Mouse (Mus musculus) left cerebral cortex, postnatal 4 days (tissue): ENCODE results near the gene Il21r. TPM values are rescaled to one million over a fixed set of nuclear protein-coding genes. Genes with fewer than 3 reads are reported as not detected.

ENCODE experiments used
- DNase-seq: peaks from one replicate; pipeline ENCODE4 v3.0.0-alpha.2; 2022
- intact Hi-C: fragments of 180-260 bp; cut with DNase I; formaldehyde crosslinking; loops from one replicate; pipeline ENCODE4 v1.15.1; 2025
- total RNA-seq, 2 experiments: library from RNA; stranded (reverse); gene quantifications; 2 replicates each; pipeline ENCODE4 v1.2.3; 2021

Gene Il21r
- total RNA-seq, 2 experiments from 2014 or later: 0.54 to 0.66 TPM

DNA sequence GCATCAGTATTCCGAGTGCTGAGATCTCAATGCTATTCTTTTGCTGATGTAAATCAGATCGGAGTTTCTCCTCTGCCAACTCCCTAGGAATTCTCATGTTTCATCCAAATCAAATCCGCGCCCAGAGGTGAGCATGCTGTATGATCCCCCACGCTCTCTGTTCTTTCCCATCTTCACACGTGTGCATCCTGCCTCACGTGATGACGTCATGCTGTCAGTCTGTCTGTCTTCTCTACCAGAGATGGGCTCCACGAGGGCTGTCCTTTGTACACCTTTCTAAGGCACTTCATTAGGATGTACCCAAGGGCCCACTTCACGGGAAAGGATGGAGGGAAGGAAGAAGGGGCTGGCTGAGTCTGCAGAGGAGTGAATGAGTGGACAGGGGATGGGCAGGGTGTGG is 3.1 kb upstream of the Il21r start:
- DNase-seq: no peak
- intact Hi-C loops: no loop called here

DNA sequence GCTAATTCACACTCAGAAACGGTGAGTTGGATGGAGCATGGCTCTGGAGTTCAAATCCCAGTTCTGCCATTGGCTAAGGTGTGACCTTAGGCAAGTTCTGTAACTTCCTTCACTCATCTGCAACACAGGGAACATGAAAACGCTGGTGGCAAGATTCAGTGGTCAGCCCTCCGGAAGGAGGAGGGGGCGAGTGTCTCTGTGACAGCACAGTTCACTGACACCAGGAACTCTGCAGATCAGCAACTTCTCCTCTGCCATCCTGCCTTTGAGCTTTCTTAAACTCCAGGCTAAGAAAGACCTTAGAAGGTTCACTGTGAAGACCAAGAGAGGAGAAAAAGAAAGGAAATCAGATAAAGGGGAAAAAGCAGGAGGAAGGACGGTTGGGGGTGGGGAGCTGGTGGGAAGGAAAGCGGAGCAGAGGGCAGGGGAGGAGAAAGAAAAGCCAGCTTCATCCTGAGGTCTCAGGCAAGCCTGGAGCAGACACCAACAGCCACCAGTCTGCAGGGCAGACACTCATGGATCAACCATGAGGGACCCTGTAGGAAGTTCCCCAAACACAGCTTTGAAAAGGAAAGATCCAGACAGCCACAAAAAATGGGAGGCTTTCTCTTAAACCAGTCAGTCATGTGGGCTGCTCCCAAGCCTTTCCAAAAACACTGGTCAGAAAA is 2.5 kb upstream of the Il21r start:
- DNase-seq: no peak
- intact Hi-C loops: no loop called here

DNA sequence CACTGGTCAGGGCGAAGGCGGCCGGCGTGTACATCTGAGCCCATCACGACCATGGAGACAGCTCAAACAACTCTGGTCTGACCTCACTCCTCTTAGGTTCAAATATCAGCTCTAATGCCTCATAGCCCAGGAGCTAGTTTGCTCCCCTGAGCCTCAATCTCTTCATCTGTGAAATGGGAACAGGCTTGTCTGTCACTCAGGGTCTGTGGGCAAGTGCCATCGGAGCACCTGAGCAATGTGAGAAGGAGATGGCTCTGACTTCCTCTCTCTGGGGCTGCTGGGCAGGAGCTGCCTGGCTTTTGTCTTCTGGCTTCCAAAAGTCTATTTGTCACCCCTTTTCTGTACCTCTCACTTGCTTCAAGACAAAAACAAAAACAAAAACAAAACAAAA is 2.0 kb upstream of the Il21r start:
- intact Hi-C loops: no loop called here

DNA sequence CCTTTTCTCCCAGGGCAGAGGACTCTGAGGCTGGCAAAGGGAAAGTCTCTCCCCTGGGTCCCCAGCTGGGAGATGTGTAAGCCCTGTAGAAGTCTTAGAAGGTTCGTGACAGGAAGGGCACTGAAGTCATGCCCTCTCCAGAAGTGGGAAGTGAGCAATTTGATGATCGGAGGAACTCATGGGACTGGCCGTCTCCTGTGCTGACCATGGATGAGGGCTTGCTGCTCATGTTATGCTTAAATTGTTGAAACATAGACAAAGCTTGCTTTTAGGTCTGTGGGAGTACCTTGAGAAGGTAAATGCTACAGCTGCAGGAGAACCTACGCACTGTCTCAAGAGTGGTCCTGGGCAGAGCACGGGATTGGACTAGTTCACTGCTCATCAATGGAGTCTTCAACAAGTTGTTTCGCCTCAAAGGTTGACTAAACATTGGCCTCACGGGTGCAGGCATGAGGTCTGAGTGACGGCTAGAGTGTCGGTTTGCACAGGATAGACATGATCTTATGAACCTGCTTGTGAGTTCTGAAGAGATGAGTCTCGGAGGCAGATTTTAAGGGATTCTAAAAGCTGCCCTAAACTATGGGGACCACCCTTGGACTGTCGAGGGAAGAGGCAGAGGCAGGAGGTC is 1.3 kb upstream of the Il21r start:
- no peak for DNase-seq
- intact Hi-C loops: no loop called here

More for the DNA sequence above, 2.0 kb upstream of the Il21r start:
- DNase-seq: no peak

DNA sequence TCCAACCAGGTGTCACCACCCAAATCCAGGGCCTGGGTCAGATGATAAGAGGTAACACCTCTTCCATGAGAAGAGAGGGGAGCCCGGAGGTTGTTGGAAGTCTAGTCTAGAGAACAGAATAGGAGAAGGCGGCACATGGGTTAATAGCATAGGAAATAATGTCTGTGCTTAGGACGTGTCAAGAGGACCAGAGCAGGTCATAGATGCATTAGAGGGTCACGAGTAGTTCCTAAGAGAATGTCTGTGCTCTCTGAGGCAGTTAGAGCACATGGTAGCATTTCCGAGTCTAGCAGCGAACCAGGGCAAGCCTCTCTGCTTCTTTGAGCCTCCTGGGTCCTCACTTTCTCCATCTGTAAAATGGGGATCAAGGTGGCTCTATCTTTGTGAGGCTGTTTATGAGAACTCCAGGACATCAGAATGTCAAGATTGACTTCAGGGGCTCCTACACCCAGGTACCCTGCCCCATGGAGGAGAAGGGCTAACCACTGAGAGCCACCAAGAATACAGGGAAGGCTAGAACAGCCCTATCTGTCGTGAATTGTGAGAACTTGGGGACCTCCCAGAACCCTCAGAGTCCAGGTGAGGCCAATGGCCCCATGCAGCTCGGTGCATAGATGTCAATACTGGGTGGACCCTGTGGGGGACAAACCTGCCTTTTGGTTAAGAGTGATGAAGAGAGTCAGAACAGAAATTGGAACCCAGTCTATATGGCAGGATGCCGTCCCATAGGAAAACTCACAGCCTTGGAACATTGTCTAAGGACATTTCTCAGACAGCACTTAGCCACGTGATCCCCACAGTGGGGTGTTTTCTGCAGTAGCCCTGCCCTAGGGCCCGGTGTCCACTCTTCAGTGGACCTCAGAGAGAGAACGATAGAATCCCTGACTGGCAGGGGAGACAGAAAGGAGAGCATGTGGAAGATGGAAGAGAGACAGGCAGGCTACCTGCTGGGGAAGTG is 1.4 kb downstream of the Il21r start:
- intact Hi-C loops: no loop called here
- no peak for DNase-seq

DNA sequence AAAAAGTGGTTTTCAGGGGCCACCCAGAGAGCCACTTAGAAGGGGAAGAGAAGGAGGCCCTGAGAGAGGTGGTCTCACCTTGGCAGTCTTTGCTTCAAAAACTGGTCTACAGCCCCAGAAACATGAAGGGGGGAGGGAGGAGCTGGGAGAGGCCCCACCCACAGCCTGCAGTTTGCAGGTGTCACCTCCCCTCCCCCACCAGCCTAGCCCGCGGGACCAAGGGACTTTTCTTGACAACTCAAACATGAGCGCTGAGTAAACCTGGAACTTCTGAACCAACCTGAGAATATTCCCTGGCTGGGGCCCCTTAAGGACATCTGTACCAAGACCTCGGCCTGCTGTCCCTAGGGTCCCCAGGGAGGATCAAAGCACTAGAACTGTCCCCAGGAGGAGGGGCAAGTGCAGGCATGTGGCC is 2.5 kb downstream of the Il21r start:
- DNase-seq: no peak
- intact Hi-C loops: no loop called here

DNA sequence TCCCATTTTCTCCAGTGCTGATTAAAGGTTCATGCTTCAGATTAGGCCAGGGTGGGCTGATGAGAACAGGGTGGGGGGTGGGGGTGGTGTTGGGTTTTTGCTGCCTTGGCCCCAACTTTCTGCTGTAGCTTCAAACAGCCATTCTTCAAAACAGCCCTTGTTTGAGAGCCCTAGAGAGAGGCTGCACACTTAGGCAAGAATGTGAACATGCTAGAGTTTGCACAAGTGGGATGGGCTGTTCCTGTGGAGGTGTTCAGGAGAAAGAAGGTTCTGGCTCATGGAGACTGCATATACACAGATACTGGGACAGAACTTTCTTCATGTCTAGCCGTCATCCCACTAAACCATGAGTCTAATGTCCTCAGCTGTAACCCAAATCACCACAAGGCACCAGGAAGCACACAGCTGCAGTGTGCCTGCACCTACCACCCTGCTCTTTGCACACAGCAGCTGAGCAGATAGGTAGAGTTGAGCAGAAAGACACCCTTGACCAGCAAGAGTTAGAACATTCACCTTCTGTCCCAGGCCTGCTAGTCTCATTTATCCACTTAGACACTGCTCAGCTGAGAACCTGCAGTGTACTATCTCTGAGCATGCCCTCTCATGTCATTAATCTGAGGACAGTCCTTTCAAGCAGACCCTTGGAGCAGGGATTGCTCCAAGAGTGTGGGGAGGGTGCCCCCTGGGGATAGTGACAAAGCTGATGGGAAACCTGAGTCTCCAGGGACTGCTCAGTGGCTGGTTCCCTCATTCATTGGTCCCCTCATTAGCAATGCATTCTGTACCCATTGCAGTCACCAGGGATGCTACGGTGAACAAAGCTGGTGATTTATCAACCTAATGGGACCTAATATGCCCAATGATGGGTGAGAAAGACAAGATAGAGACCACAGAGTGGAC is 3.3 kb downstream of the Il21r start:
- no peak for DNase-seq
- intact Hi-C loops: no loop called here

DNA sequence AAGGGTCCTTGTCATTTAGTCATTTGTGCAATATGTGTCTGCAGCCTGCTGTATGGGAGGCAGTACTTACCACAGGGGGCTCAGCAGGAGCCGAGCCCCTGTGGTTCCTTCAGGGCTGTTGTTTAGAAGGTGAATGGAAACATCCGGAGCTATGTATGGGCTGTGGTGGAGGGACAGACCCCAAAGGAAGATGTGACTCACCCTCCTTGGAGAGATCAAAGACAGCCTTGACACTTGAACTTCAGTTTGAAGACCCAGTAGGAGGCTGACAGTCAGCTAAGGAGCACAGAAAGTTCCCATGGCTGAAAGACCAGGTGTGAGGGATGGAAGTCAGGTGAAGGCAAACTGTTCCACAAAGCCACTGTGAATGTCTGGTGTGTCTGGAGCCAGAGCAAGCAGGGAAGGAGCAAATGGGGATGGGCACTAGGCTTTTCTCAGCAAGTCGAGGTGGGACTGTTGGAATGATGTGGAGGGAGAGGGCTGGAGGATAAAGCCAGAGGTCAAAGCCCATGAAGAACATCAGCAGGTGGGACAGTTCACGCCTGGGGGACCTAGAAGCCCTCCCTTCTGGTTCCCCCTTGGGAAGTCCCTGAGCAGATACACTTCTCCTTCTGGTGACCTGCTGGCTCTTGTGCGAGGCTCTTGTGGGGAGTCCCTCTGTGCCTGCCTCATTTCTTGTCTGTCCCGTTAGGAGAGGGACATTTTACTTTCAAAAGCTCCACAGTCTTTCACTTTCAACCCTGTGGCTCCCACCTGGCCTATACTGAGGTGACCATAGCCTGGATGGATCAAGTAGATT is 4.4 kb downstream of the Il21r start:
- no peak for DNase-seq
- intact Hi-C loops: no loop called here

DNA sequence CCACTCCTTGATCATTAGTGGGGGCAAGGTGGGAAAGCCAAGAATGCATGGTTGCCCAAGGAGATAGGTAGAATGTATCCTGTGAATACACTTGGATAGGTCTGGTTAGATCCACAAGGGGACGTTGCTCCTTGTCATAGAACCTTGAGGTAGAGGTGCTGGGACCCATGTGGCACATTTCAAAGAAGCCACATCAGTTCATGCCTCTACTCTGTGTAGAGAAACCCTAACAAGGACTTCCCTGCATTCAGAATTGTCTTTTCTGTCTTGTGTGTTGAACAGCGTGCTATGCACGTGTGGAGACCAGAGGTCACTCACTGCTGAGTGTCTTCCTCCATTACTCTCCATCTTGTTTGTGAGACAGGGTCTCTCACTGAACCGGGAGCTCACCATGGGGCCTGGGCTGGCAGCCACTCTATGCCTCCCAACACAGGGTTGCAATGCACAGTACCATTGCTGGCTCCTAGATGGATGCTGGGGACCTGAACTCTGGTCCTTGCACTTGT is 5.0 kb downstream of the Il21r start:
- intact Hi-C loops: no loop called here
- no peak for DNase-seq

DNA sequence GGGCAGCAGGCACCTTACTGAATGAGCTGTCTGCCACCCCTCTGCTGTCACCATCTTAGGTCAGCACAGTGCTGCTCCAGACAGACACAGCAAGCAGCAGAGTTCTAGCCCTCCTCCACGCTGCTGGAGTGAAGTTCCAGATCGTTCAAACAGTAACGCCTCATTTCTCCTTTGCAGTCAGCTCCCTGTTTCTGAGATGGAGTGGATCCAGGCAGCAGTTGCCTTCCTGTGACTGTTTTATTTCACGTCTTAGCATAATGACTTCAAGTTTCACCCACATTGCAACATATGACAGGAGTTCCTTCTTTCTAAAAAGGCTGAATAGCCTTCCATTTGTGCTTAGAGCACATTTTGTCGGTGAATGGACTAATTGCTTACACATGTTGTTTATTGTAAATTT is 10.3 kb downstream of the Il21r start:
- intact Hi-C loops: no loop called here
- no peak for DNase-seq

DNA sequence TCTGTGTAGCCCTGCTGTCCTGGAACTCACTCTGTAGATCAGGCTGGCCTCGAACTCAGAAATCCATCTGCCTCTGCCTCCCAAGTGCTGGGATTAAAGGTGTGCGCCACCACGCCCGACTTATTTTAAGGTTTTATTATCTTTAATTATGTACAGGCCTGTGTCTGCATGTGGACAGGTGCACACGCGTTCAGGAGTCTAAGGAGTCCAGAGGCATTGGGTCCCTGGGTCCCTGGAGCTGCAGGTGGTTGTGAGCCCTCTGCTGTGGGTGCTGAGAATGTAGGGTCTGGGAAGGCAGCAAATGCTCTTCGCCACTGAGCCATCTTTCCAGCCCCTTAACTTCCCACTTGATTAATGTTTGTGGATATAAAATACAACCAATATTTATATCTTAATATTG is 12.2 kb downstream of the Il21r start:
- no peak for DNase-seq
- intact Hi-C loops: no loop called here

DNA sequence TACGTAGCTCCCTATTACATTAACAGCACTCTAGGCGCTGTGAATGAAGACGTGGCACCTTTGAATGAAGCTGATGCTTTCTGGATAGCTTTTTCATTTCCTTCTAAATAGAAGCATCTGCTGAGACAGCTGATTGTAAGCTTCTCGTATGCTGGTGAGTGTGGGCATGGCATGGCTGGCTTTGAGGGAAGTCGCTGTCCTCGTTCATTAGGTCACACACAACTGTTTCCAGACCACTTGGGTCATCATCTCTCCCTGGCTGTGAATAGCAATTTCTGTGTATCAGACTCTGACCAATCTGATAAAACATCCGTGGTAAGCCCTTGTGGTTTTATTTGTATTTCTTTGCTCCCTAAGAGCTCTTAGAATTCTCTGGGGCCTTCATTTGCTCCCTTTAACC is 14.8 kb downstream of the Il21r start:
- no peak for DNase-seq
- intact Hi-C loops: no loop called here

DNA sequence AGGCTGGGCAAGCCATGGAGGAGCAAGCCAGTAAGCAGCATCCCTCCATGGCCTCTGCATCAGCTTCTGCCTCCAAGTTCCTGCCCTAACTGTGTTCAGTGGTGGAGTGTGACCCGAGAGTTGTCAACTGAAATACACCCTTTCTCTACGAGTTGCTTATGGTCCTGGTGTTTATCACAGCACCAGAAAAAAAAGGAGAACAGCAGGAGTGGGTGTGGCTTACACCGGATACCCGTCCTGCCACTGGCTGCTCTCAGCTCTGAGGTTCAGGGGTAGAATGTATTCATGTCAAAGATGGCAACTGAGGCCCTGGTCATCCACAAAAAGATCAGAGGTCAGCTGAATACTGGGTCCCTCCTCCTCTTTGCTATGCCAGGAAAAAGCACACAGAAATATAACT is 16.8 kb downstream of the Il21r start:
- no peak for DNase-seq
- intact Hi-C loops: no loop called here

DNA sequence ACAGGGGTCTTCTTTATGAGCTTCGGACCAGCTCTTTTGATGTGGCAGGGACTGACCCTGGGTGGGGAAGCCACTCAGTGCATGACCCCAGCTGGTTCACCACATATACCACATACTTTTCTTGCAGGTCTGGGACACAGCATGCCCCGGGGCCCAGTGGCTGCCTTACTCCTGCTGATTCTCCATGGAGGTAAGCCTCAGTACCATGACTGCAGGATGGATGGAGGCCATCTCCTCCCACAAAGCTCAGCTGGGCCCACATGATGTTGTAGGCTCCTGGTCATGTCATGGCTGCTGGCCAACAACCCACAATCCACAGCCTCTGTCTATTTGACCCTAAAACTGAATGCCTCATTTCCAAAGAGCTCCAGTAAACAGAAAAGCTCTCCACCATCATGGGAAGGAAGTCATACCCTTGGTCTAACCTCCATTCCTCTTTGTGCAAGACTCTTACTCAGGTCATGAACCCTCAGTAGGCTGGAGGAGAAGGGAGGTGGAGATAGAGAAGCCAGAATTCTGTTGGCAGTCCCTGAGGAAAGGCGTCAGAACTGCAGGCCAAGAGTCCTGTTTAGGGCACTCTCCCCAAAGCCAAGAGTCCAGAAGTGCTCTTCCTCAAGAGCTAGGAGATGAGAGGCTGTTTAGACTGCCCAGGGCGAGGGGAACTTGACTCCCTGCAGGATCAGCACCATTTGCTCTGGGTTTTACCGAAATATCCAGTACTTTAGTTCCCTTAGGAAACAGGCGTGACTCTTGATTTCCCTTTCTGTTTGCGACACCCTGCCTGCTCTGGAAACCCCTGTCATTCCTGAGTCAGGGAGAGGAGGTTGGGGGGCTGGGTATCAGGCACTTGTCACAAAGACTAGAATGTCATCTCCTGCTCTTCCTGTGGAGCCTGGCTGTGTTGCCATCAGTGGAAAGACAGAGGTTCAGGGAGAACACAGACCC is 19.8 kb downstream of the Il21r start:
- no peak for DNase-seq
- intact Hi-C loops: no loop called here

DNA sequence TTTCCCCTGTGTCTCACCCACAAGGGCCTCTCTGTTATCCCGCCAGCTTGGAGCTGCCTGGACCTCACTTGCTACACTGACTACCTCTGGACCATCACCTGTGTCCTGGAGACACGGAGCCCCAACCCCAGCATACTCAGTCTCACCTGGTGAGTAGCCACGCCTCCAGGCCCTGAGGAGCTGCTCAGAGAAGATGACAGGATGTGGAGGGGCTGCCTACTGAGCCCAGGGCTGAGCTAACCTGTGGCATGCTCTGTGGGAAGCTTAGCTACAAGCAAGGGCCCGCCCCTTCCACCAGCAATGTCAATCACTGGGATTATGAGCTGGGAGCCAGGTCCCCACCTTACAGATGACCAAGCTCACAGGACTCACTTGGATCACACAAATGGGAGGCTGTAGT is 22.0 kb downstream of the Il21r start:
- intact Hi-C loops: no loop called here
- no peak for DNase-seq

DNA sequence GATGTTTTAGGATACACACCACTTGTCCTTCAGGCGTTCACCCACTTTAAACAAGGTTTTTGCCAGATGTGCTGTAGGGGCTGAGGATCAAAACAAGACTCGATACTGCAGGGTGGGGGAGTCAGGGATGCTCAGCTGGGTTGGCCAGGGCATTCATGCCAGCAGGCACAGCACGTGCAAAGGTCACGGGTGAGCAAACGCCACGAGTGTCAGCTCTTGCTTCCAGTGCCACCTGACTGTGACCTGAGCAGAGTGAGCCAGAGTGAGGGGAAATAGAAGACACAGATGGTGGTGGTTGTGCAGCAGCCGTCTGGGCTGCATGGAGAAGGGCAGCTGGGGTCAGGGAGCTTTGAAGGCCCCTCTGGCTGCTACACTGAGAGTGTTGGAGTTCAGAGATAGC is 22.6 kb downstream of the Il21r start:
- intact Hi-C loops: no loop called here
- no peak for DNase-seq

DNA sequence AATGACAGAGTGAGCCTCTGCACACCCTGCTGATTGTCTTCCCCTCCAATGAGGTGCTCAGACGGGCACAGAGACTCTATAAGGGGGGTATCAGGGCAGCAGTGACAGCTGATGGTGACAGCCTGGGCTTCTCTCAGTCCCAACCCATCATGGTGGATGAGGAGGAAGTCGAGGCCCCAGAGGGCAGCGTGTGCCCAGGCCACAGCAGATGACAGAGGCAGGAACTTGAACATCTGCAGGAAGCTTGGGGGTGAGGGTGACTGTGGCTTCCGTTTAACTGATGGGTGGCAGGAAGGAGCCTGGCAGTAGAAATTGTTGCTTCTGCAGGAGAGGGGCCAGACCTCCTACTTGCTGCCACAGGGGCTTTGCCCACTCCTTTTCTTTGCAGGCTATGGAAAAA is 27.1 kb downstream of the Il21r start:
- intact Hi-C loops: no loop called here
- no peak for DNase-seq

DNA sequence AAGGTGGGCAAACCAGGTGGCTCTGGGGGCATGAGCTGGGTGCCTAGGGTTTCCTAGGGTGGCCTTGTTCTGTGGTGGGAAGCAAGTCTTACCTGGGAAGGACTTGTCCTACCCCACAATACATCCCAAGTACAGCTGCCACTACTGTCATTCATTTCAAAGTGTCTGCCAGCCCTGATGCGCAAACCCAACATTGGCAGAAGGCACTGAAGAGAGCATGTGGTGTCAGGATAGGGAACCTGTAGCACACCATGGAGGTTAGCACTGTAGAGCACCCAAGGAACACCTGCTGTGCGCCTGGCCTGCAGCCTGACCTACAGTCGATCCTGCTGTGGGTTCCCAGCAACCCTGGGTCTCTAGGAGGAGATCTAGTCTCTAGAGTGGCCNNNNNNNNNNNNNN is 27.8 kb downstream of the Il21r start:
- intact Hi-C loops: no loop called here
- DNase-seq: no peak
